Mouse (Mus musculus) cerebellum, adult 9-10 months (tissue): ENCODE measurements around the gene Jak2.

Experiments
- DNase-seq: peaks from one replicate; pipeline ENCODE4 v3.0.0; 2022

Gene Jak2

GRCm38 (mm10) chr19:29311791-29312190 is 60.2 kb downstream of the Jak2 start:
- DNase-seq = no peak

- DNase-seq = no peak
These were observed 61.0 kb downstream of the Jak2 start for GRCm38 (mm10) chr19:29312661-29313060.

- no peak for DNase-seq
These were observed 71.9 kb downstream of the Jak2 start for GRCm38 (mm10) chr19:29323416-29324049.

GRCm38 (mm10) chr19:29325053-29325851 is 73.6 kb downstream of the Jak2 start, which contains the start of gene Insl6:
Gene Insl6 (minus strand): TSS chr19:29325356.
- no peak for DNase-seq

- DNase-seq = no peak
These were observed 74.2 kb downstream of the Jak2 start for GRCm38 (mm10) chr19:29325852-29326180.

- DNase-seq = no peak
These were observed 74.8 kb downstream of the Jak2 start for GRCm38 (mm10) chr19:29326396-29326795.

- DNase-seq = no peak
These were observed 75.4 kb downstream of the Jak2 start for GRCm38 (mm10) chr19:29326822-29327552.

- DNase-seq = peak; percentile 21
These were observed 82.6 kb downstream of the Jak2 start, which contains the start of gene Rln1 for GRCm38 (mm10) chr19:29334068-29334745. Gene Rln1 (minus strand): TSS chr19:29334670.

- no peak for DNase-seq
These were observed 85.0 kb downstream of the Jak2 start for GRCm38 (mm10) chr19:29336624-29337023.

GRCm38 (mm10) chr19:29341029-29341428 is 89.4 kb downstream of the Jak2 start:
- no peak for DNase-seq

GRCm38 (mm10) chr19:29342281-29342680 is 90.7 kb downstream of the Jak2 start:
- no peak for DNase-seq

- DNase-seq = no peak
These were observed 93.2 kb downstream of the Jak2 start for GRCm38 (mm10) chr19:29344868-29345267.

GRCm38 (mm10) chr19:29345636-29346035 is 94.0 kb downstream of the Jak2 start:
- no peak for DNase-seq

- no peak for DNase-seq
These were observed 99.4 kb downstream of the Jak2 start for GRCm38 (mm10) chr19:29350991-29351390.

- peak; percentile 84 for DNase-seq
These were observed 103.6 kb downstream of the Jak2 start for GRCm38 (mm10) chr19:29354895-29355877.

GRCm38 (mm10) chr19:29356281-29356680 is 104.7 kb downstream of the Jak2 start:
- DNase-seq = no peak

- no peak for DNase-seq
These were observed 108.6 kb downstream of the Jak2 start for GRCm38 (mm10) chr19:29360251-29360650.

GRCm38 (mm10) chr19:29361468-29362130 is 110.0 kb downstream of the Jak2 start:
- peak; percentile 94 for DNase-seq

- no peak for DNase-seq
These were observed 110.7 kb downstream of the Jak2 start for GRCm38 (mm10) chr19:29362173-29362930.
